Mouse (Mus musculus) testis, adult 2 months (tissue): ENCODE measurements around the gene Angel2.

ENCODE experiments used
- CTCF ChIP-seq: fragments of 200-500 bp; IDR thresholded peaks from 2 replicates; pipeline ENCODE4 v1.5.1; 2012; ENCODE audit warnings: low read depth, mild to moderate bottlenecking, inconsistent platforms, low read length, moderate library complexity; ENCODE audit not compliant: control insufficient read depth, insufficient read depth, insufficient replicate concordance
- POLR2A ChIP-seq: fragments of 200-500 bp; IDR thresholded peaks from 2 replicates; pipeline ENCODE4 v1.6.1; 2012; ENCODE audit warnings: low read depth, mild to moderate bottlenecking, inconsistent platforms, low read length, moderate library complexity; ENCODE audit not compliant: control insufficient read depth

- TF ChIP-seq POLR2A (no peak), CTCF (no peak)
These were observed 25.9 kb upstream of the Angel2 start for GRCm38 (mm10) chr1:190898899-190899575.
